Comparison of ENCODE assay signal across 25 mouse cellular contexts in genomic region chr11:31917769-31918168, GRCm38 (mm10). TPM values are rescaled to one million over a fixed set of nuclear protein-coding genes. Genes with fewer than 3 reads are reported as not detected.
"Had no signal": no experiment of that assay in that cellular context is flagged by ENCODE, and none has a peak within 500 bp of the region (broad histone marks: within the 10 kb centered on the region; RNA-seq: fewer than 3 reads in every experiment).

No protein-coding gene starts in this region.

- DNase-seq: kidney, adult 11 months; kidney, adult 8-10 months; kidney, postnatal 10 days; kidney, postnatal 36 days; liver, embryonic 13.5 days; lung, adult 2 months; lung, postnatal 14 days; lung, postnatal 4 days; thymus, postnatal 36 days had no signal

- H3K9me3 ChIP-seq: kidney, embryonic 15.5 days; liver, embryonic 13.5 days; midbrain, embryonic 10.5 days; midbrain, embryonic 13.5 days; neural tube, embryonic 13.5 days had no signal

- H3K4me3 ChIP-seq: kidney, embryonic 15.5 days; liver, embryonic 13.5 days; midbrain, embryonic 10.5 days; midbrain, embryonic 13.5 days; myocyte; neural tube, embryonic 13.5 days had no signal

- H3K4me1 ChIP-seq: liver, embryonic 13.5 days; midbrain, embryonic 13.5 days; neural tube, embryonic 13.5 days had no signal

- ATAC-seq: midbrain, embryonic 13.5 days; midbrain, embryonic 16.5 days had no signal

- H3K27me3 ChIP-seq: kidney, embryonic 15.5 days; liver, embryonic 13.5 days; midbrain, embryonic 13.5 days; neural tube, embryonic 13.5 days had no signal

RNA-seq across cellular contexts. Expression of gene 4930524B15Rik, which starts 47.6 kb away (rescaled TPM):
- total RNA-seq: layer of hippocampus, postnatal 14 days; left cerebral cortex, postnatal 25 days; liver, adult 2 months; megakaryocyte progenitor cell, adult 5-6 weeks; monocyte, adult 5-6 weeks; neutrophil, adult 5-6 weeks had no signal
- polyA plus RNA-seq: liver, adult 2 months; liver, embryonic 13.5 days; liver, embryonic 16.5 days; lung, embryonic 16.5 days; myocyte; small intestine, adult 2 months; spleen, adult 2 months had no signal
